Mouse (Mus musculus): ENCODE measurements at regions not wholly inside any gene's neighbourhood (a gene's known extent, or its start where the extent isn't known, plus 50 kb on each side); places are given as distances from the start of the nearest gene placed in this dataset.

- peak; percentile 77 for TF ChIP-seq CTCF (IDR thresholded peaks at IDR 0.05; ENCODE audit: extremely low read depth, insufficient read depth, low read length)
- TF ChIP-seq POLR2A (IDR thresholded peaks at IDR 0.05; ENCODE audit: extremely low read depth, insufficient read depth, low read length) = no peak
Measured at GRCm38 (mm10) chr7:121563526-121563925, 143.5 kb downstream of the Usp31 start.
